Mouse (Mus musculus) liver, embryonic 14.5 days (tissue): ENCODE measurements around the gene Ebp. TPM values are rescaled to one million over a fixed set of nuclear protein-coding genes. Genes with fewer than 3 reads are reported as not detected.

ENCODE experiments used
- ATAC-seq: fragments of 200-750 bp; cut with Nextera tagmentation; 2 replicates; pipeline ENCODE4 v1.8.0; 2017; ENCODE audit warnings: moderate number of reproducible peaks, mild to moderate bottlenecking, moderate library complexity; ENCODE audit not compliant: insufficient read depth
- DNase-seq, 3 experiments: peaks; one replicate each; pipeline ENCODE4 v3.0.0-alpha.2; 2012 to 2013; ENCODE audit warnings: low read depth in 3 of 3, low spot score in 3 of 3
- H3K27ac ChIP-seq: fragments of 300-500 bp; sonication (generic); 2 replicates; pipeline ENCODE4 v1.5.1; 2014; ENCODE audit warnings: moderate library complexity, mild to moderate bottlenecking, control low read depth, inconsistent platforms
- H3K27me3 ChIP-seq: fragments of 300-500 bp; sonication (generic); 2 replicates; pipeline ENCODE4 v1.6.1; 2014; ENCODE audit warnings: mild to moderate bottlenecking, low read length, moderate library complexity; ENCODE audit not compliant: control insufficient read depth, insufficient read depth
- H3K36me3 ChIP-seq: fragments of 300-500 bp; sonication (generic); replicated peaks from 2 replicates; pipeline ENCODE4 v1.6.1; 2014; ENCODE audit warnings: low read depth; ENCODE audit not compliant: control insufficient read depth, insufficient read depth
- H3K4me1 ChIP-seq, 2 experiments: fragments of 200-500 bp in 1 of 2; fragments of 300-500 bp in 1 of 2; sonication (generic) in 1 of 2; replicated peaks; 2 replicates each; pipeline ENCODE4 v1.6.1; 2012 to 2014; ENCODE audit warnings: antibody characterized with exemption in 1 of 2, inconsistent platforms in 1 of 2, low read length in 1 of 2; ENCODE audit not compliant: control insufficient read depth in 2 of 2, insufficient read depth in 2 of 2
- H3K4me2 ChIP-seq: fragments of 300-500 bp; sonication (generic); 2 replicates; pipeline ENCODE4 v1.6.1; 2014; ENCODE audit warnings: low read depth, mild to moderate bottlenecking, control low read depth, moderate library complexity
- H3K4me3 ChIP-seq, 2 experiments: fragments of 200-500 bp in 1 of 2; fragments of 300-500 bp in 1 of 2; sonication (generic) in 1 of 2; 2 replicates each; pipeline ENCODE4 v1.5.1; 2012 to 2014; ENCODE audit warnings: low read depth in 2 of 2, low read length in 2 of 2, mild to moderate bottlenecking in 2 of 2, control low read depth in 1 of 2, inconsistent platforms in 1 of 2, moderate library complexity in 1 of 2; ENCODE audit not compliant: insufficient read depth in 1 of 2
- H3K9ac ChIP-seq: fragments of 300-500 bp; sonication (generic); replicated peaks from 2 replicates; pipeline ENCODE4 v1.6.1; 2014; ENCODE audit warnings: mild to moderate bottlenecking, control low read depth, moderate library complexity
- H3K9me3 ChIP-seq: fragments of 300-500 bp; sonication (generic); 2 replicates; pipeline ENCODE4 v1.6.1; 2016; ENCODE audit warnings: low read length, mixed read lengths; ENCODE audit not compliant: control insufficient read depth
- CTCF ChIP-seq: IDR thresholded peaks from 2 replicates; pipeline ENCODE4 v1.5.1; 2016; ENCODE audit warnings: antibody characterized with exemption, low read depth, control low read depth
- EP300 ChIP-seq: IDR thresholded peaks from 2 replicates; pipeline ENCODE4 v1.6.1; 2016; ENCODE audit warnings: antibody characterized with exemption, low read depth
- WGBS: fragments of 180-500 bp; shearing (Covaris S2); extraction: QIAGEN DNeasy Blood & Tissue Kit; methylation state at CpG from one replicate; pipeline ENCODE4 v1.1.7; 2014; ENCODE audit not compliant: insufficient replicate concordance; 5-methylcytosine and 5-hydroxymethylcytosine counted together
- polyA plus RNA-seq, 2 experiments: library from polyadenylated mRNA; depleted of rRNA in 1 of 2; stranded (reverse) in 1 of 2; unstranded in 1 of 2; fragments of >200 nt; fragmentation: Nextera tagmentation in 1 of 2; extraction: Ambion mirVana in 1 of 2; gene quantifications; 2 replicates each; pipeline versions ENCODE4 v1.2.1 to v1.2.3; 2012 to 2014

The Ebp gene
- polyA plus RNA-seq (2012; rRNA removed) (29.3 and 39.5 TPM in 2 replicates), polyA plus RNA-seq (2014; fragmentation: Nextera tagmentation; extraction: Ambion mirVana) (64.0 and 69.6 TPM in 2 replicates)

DNA sequence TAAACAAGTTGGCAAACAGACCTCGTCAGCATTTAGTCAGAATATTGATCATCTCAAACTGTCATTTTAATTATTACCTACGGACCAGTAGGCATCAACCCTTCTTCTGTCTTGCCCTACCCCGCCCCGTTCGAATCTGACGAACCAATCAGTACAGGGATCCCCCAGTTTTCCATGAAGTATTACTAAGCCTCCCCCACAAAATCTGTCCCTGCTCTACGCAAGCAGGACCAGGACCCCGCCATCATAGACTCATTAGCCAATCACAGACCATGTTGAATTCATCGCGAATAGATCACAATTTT is at the start of gene Ebp:
TSS of gene Ebp (minus strand) at position 94 of the 305 bp plus-strand sequence.
- Histone ChIP-seq H3K27me3 (no peaks in the 10 kb centered on the region), H3K27ac (peak within 1 kb of the TSS; percentile 63), H3K9me3 (no peaks in the 10 kb centered on the region), H3K4me3 (peak within 1 kb of the TSS; percentile 69 to 98), H3K9ac (peak within 1 kb of the TSS; percentile 79), H3K4me1 (peaks cover 0 to 9% of the 10 kb centered on the region in 2 experiments; a peak in 2 of 4 replicates), H3K36me3 (no peaks in the 10 kb centered on the region), H3K4me2 (peak within 1 kb of the TSS; percentile 80)
- ATAC-seq, result peak; percentile 3; the same call in 1 of the 2 replicates
- DNase-seq, result no peak
- 16% methylated on average over 10 of the region's 10 CpGs for WGBS
- no peak for TF ChIP-seq EP300
- TF ChIP-seq CTCF, result no peak

DNA sequence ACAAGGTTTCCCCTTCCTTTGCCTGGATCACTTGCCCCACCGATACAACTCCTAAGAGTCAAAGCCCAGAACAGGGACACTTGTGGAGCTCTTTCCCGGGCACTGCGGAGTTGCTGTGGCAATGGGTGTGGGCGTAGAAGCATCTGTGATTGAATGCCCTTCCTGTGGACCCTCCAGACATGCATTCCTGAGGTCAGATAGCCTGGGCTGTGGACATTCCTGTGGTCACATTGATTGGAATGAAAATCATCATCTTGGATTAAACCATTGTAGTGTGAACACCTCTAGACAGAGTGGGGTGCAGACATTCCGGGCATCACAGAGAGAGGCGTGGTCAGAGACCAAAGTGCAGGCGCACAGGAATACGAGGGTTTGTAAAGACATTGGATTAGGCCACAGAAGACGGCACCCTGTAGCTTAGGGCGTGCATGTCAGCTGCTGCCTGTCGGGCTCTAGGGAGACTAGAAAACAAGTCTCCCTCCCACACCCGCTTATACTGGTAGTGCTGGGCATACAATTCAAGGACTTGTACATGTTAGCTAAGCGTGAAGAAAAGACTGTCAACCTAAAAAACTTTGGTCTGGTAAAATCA is 45.6 kb upstream of the Ebp start:
- no peak overlapping the region for H3K4me2 ChIP-seq
- WGBS, result 69% methylated on average over 13 of the region's 13 CpGs
- no peak overlapping the region for H3K4me3 ChIP-seq
- no peaks in the 10 kb centered on the region for H3K9me3 ChIP-seq
- TF ChIP-seq EP300 (no peak), CTCF (no peak)
- no peak overlapping the region for H3K27ac ChIP-seq
- H3K36me3 ChIP-seq, result no peaks in the 10 kb centered on the region
- H3K4me1 ChIP-seq, result no peaks in the 10 kb centered on the region
- no peak for ATAC-seq
- DNase-seq, result no peak
- H3K9ac ChIP-seq, result no peak overlapping the region
- H3K27me3 ChIP-seq, result no peaks in the 10 kb centered on the region

DNA sequence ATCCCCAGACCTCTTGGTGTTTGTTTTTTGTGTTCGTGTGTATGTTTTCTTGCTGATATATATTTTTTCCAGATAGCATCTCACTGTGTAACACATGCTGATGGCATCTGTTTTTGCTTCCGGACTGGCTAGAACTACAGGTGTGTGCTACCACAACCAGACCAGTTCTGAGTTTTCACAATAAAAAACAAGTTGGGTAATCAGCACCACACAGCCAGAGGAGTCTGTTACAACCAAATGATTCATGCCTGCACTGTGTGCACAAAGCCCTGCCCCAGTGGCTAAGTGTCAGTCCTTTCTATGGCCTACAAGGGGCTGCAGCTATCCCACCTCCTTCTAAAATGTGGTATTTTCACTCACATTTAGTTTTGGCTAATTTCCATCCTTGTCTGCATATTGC is 43.4 kb upstream of the Ebp start:
- DNase-seq, result no peak
- no peaks in the 10 kb centered on the region for H3K36me3 ChIP-seq
- H3K27me3 ChIP-seq, result no peaks in the 10 kb centered on the region
- peaks cover 2 to 4% of the 10 kb centered on the region in 2 experiments; a peak in 2 of 4 replicates for H3K4me1 ChIP-seq
- 54% methylated on average over 2 of the region's 2 CpGs for WGBS
- H3K9ac ChIP-seq, result no peak overlapping the region
- H3K9me3 ChIP-seq, result no peaks in the 10 kb centered on the region
- ATAC-seq, result no peak
- H3K27ac ChIP-seq, result no peak overlapping the region
- H3K4me3 ChIP-seq, result no peak overlapping the region
- no peak overlapping the region for H3K4me2 ChIP-seq
- no peak for TF ChIP-seq CTCF

DNA sequence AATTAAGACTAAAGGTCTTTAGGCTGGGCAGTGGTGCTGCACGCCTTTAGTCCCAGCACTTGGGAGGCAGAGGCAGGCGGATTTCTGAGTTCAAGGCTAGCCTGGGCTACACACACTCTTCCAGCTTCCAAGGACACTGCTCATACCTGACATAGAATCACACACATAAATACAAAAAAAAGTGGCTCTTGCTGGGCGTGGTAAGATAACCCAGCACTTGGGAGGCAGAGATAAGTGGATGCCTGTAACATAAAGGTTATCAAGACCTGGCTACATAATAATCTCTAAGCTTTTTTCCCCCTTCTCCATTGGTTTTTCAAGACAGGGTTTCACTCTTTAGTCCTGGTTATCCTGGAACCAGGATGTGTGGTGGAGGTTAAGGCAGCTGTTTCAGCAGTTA is 40.3 kb upstream of the Ebp start:
- no peak for ATAC-seq
- DNase-seq, result no peak
- H3K4me1 ChIP-seq, result peaks cover 4% of the 10 kb centered on the region in 2 experiments; a peak in 3 of 4 replicates
- no peak overlapping the region for H3K27ac ChIP-seq
- H3K27me3 ChIP-seq, result no peaks in the 10 kb centered on the region
- WGBS, result 47% methylated on average over 3 of the region's 3 CpGs
- no peak overlapping the region for H3K4me3 ChIP-seq
- TF ChIP-seq EP300 (0 out of 2 replicates have a peak, but pooled peaks have one; percentile 25), CTCF (no peak)
- no peak overlapping the region for H3K9ac ChIP-seq
- no peak overlapping the region for H3K4me2 ChIP-seq
- no peaks in the 10 kb centered on the region for H3K36me3 ChIP-seq
- no peaks in the 10 kb centered on the region for H3K9me3 ChIP-seq

DNA sequence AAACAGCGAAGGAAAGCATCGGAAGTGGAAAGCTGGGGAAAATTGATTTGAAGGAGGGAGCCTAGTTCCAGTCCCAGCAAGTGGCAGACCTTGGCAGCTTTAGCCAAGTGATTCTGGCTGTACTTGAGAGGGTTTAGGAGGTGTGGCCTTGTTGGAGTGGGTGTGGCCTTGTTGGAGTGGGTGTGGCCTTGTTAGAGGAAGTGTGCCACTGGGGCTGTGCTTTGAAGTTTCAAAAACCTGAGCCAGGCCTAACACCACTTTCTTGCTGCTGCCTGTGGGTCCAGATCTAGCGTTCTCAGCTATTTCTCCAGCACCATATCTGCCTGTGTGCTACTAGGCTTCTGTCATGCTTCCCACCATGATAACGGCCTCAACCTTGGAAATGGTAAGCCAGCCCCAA is 37.0 kb upstream of the Ebp start:
- DNase-seq, result no peak

More for the DNA sequence above, 37.0 kb upstream of the Ebp start:
- no peaks in the 10 kb centered on the region for H3K36me3 ChIP-seq
- WGBS, result 72% methylated on average over 4 of the region's 4 CpGs
- ATAC-seq, result no peak
- H3K27me3 ChIP-seq, result no peaks in the 10 kb centered on the region
- peaks cover 4% of the 10 kb centered on the region in 2 experiments; a peak in 3 of 4 replicates for H3K4me1 ChIP-seq
- H3K9ac ChIP-seq, result no peak overlapping the region
- TF ChIP-seq EP300 (no peak), CTCF (no peak)
- H3K27ac ChIP-seq, result no peak overlapping the region
- no peak overlapping the region for H3K4me2 ChIP-seq
- no peaks in the 10 kb centered on the region for H3K9me3 ChIP-seq
- no peak overlapping the region for H3K4me3 ChIP-seq
